Mouse (Mus musculus) ES-E14 (cell line): Measurements from ENCODE around the gene A2m.

Source experiments
- CHD2 ChIP-seq: IDR thresholded peaks from 2 replicates; pipeline ENCODE4 v1.6.1; 2014; ENCODE audit warnings: mild to moderate bottlenecking, low read depth, low read length, inconsistent platforms
- HCFC1 ChIP-seq: IDR thresholded peaks from 2 replicates; pipeline ENCODE4 v1.6.1; 2012; ENCODE audit warnings: low read length, inconsistent platforms, borderline replicate concordance; ENCODE audit not compliant: insufficient read depth
- MAFK ChIP-seq: IDR thresholded peaks from 2 replicates; pipeline ENCODE4 v1.6.1; 2014; ENCODE audit warnings: mild to moderate bottlenecking, low read depth, low read length, inconsistent platforms; ENCODE audit not compliant: insufficient read depth
- ZC3H11A ChIP-seq: IDR thresholded peaks from 2 replicates; pipeline ENCODE4 v1.6.1; 2012; ENCODE audit warnings: low read depth, mild to moderate bottlenecking, inconsistent platforms, low read length, borderline replicate concordance

GRCm38 (mm10) chr6:121648499-121648898 lies 13.3 kb downstream of the A2m start:
- no peak for TF ChIP-seq MAFK
- TF ChIP-seq HCFC1 = no peak
- no peak for TF ChIP-seq CHD2
- no peak for TF ChIP-seq ZC3H11A
